Mouse (Mus musculus) midbrain, postnatal 0 days (tissue): ENCODE measurements at regions not wholly inside any gene's neighbourhood (a gene's known extent, or its start where the extent isn't known, plus 50 kb on each side); places are given as distances from the start of the nearest gene placed in this dataset.

Experiments used
- ATAC-seq: fragments of 200-750 bp; cut with Nextera tagmentation; 2 replicates; pipeline ENCODE4 v1.8.0; 2017; ENCODE audit warnings: moderate number of reproducible peaks, mild to moderate bottlenecking, moderate TSS enrichment, moderate library complexity; ENCODE audit not compliant: low FRiP score
- DNase-seq: peaks from one replicate; pipeline ENCODE4 v3.0.0-alpha.2; 2015; ENCODE audit warnings: low spot score
- H3K27ac ChIP-seq: fragments of 300-500 bp; sonication (generic); 2 replicates; pipeline ENCODE4 v1.5.1; 2014; ENCODE audit warnings: low read depth, mild to moderate bottlenecking, low read length, mixed read lengths
- H3K27me3 ChIP-seq: fragments of 300-500 bp; sonication (generic); 2 replicates; pipeline ENCODE4 v1.6.1; 2014; ENCODE audit warnings: low read length, control low read depth, mixed read lengths; ENCODE audit not compliant: insufficient read depth
- H3K36me3 ChIP-seq: fragments of 300-500 bp; sonication (generic); 2 replicates; pipeline ENCODE4 v1.6.1; 2014; ENCODE audit warnings: low read length, control low read depth, mixed read lengths; ENCODE audit not compliant: insufficient read depth
- H3K4me1 ChIP-seq: fragments of 300-500 bp; sonication (generic); 2 replicates; pipeline ENCODE4 v1.6.1; 2014; ENCODE audit warnings: mild to moderate bottlenecking, control low read depth, antibody characterized with exemption, low read length, mixed read lengths; ENCODE audit not compliant: insufficient read depth
- H3K4me2 ChIP-seq: fragments of 300-500 bp; sonication (generic); 2 replicates; pipeline ENCODE4 v1.6.1; 2014; ENCODE audit warnings: low read depth, mild to moderate bottlenecking, low read length, mixed read lengths; ENCODE audit not compliant: poor library complexity, severe bottlenecking
- H3K4me3 ChIP-seq: fragments of 300-500 bp; sonication (generic); 2 replicates; pipeline ENCODE4 v1.5.1; 2014; ENCODE audit warnings: low read depth, mild to moderate bottlenecking, low read length, moderate library complexity
- H3K9ac ChIP-seq: fragments of 300-500 bp; sonication (generic); replicated peaks from 2 replicates; pipeline ENCODE4 v1.6.1; 2014; ENCODE audit warnings: mild to moderate bottlenecking, low read length, moderate library complexity, mixed read lengths; ENCODE audit not compliant: poor library complexity, severe bottlenecking
- H3K9me3 ChIP-seq: fragments of 300-500 bp; sonication (generic); 2 replicates; pipeline ENCODE4 v1.6.1; 2016; ENCODE audit warnings: low read length, control low read depth
- CTCF ChIP-seq: IDR thresholded peaks from 2 replicates; pipeline ENCODE4 v1.5.1; 2016; ENCODE audit warnings: antibody characterized with exemption, mild to moderate bottlenecking
- WGBS: fragments of 180-500 bp; shearing (Covaris S2); extraction: QIAGEN DNeasy Blood & Tissue Kit; methylation state at CpG from one replicate; pipeline ENCODE4 v1.1.7; 2014; 5-methylcytosine and 5-hydroxymethylcytosine counted together

DNA sequence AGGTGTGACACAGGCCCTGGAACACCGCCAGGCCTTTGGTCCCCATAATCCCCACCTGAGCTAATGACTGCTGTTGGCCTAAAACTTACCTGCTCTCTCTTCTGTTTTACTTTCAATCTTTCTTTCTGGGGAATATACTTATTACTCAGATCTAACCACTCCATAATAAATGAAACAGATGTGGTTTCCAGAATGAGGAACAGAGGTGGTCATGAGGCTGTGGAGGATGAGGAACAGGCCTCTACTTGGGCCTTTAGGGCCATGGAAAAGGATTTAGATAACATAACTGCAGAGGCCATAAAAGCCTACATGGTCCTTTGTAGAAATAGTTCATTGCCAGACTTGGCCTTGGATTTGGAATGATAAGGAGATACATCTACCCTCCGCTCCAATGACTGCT is 74.1 kb downstream of the B3gnt5 start:
- DNase-seq (no peak), ATAC-seq (no peak)
- Histone ChIP-seq H3K27ac (no peak overlapping the region), H3K36me3 (no peaks in the 10 kb centered on the region), H3K4me3 (no peak overlapping the region), H3K27me3 (no peaks in the 10 kb centered on the region), H3K9me3 (no peaks in the 10 kb centered on the region), H3K9ac (no peak overlapping the region), H3K4me1 (no peaks in the 10 kb centered on the region), H3K4me2 (no peak overlapping the region)
- WGBS: 100% methylated on average over 2 of the region's 2 CpGs
- TF ChIP-seq CTCF: no peak

DNA sequence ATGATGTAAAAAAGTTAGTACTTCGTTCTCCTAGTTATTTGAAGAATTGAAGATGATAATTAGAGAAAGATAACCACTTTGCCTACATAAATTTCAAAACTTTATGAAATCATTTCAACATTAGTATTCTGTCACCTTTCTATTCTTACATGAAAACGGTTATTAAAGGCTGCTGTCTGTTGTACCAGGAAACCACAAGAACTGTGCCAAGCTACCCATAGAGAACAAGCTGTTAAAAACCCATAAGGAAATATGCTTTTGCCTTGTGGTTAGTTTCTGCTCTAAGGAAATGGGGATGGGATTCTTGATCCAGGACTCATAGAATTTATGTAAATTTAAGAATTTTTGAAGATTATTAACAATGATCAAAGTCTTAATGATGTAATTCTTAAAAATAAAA is 74.7 kb downstream of the B3gnt5 start:
- H3K36me3 ChIP-seq: no peaks in the 10 kb centered on the region
- DNase-seq (no peak), ATAC-seq (no peak)
- no peak overlapping the region for H3K9ac ChIP-seq
- no peaks in the 10 kb centered on the region for H3K4me1 ChIP-seq
- H3K27ac ChIP-seq: no peak overlapping the region
- no peaks in the 10 kb centered on the region for H3K9me3 ChIP-seq
- no peak for TF ChIP-seq CTCF
- 80% methylated on average over 2 of the region's 2 CpGs for WGBS
- no peaks in the 10 kb centered on the region for H3K27me3 ChIP-seq
- no peak overlapping the region for H3K4me2 ChIP-seq
- H3K4me3 ChIP-seq: no peak overlapping the region

DNA sequence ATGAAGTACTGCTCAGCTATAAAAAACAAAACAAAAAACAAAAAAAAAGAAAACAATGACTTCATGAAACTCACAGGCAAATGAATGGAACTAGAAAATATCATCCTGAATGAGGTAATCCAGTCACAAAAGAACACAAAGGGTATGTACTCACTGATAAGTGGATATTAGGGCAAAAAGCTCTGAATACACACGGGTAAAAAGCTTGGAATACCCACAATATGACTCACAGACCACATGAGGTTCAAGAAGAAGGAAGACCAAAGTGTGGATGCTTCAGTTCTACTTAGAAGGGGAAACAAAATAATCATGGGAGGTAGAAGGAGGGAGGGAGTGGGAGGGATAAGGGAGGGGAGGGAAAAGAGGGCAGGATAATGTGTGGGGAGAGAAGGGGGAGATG is 79.8 kb downstream of the B3gnt5 start:
- H3K27me3 ChIP-seq: no peaks in the 10 kb centered on the region
- DNase-seq: no peak
- no peak overlapping the region for H3K4me2 ChIP-seq
- H3K36me3 ChIP-seq: no peaks in the 10 kb centered on the region
- H3K4me3 ChIP-seq: no peak overlapping the region
- no peaks in the 10 kb centered on the region for H3K4me1 ChIP-seq
- ATAC-seq: no peak
- TF ChIP-seq CTCF: no peak
- WGBS: 35% methylated on average over 1 of the region's 1 CpGs
- no peak overlapping the region for H3K27ac ChIP-seq
- H3K9me3 ChIP-seq: no peaks in the 10 kb centered on the region
- H3K9ac ChIP-seq: no peak overlapping the region

DNA sequence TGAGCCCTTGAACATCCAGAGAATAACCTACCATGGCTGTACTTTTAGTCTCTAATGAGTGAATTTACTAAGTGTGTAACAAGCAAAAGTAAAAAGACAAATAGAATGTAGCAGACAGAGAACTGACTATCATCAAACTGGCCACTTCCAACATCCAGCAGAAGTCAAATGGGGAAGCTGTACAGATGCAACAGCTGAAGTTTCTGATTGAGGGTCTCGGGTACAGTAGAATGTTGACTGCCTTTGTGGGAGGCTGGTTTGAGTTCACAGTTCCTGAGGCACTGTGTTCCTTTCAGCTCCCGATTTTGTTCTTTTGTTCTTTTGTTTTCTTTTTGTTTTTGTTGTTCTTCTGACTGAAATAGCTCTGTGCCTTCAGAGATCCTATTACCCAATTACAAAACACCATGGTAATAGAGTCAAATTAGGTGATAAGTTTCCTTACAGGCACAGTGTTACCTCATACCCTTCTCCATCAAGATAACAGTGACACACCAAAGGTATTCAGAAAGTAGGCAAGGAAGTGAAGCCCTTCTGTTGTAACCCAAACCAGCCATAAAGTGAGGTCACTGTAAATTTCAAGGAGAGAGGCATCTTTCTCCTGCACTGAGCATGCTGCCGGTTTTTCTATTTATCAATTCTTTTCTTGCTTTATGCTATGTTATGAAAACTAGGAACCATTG is 82.5 kb downstream of the B3gnt5 start:
- no peak overlapping the region for H3K9ac ChIP-seq
- no peaks in the 10 kb centered on the region for H3K36me3 ChIP-seq
- H3K4me3 ChIP-seq: no peak overlapping the region
- DNase-seq: no peak
- no peak overlapping the region for H3K27ac ChIP-seq
- H3K9me3 ChIP-seq: no peaks in the 10 kb centered on the region
- no peak for TF ChIP-seq CTCF
- H3K4me1 ChIP-seq: no peaks in the 10 kb centered on the region
- ATAC-seq: no peak
- WGBS: 70% methylated on average over 3 of the region's 3 CpGs
- no peak overlapping the region for H3K4me2 ChIP-seq
- no peaks in the 10 kb centered on the region for H3K27me3 ChIP-seq

DNA sequence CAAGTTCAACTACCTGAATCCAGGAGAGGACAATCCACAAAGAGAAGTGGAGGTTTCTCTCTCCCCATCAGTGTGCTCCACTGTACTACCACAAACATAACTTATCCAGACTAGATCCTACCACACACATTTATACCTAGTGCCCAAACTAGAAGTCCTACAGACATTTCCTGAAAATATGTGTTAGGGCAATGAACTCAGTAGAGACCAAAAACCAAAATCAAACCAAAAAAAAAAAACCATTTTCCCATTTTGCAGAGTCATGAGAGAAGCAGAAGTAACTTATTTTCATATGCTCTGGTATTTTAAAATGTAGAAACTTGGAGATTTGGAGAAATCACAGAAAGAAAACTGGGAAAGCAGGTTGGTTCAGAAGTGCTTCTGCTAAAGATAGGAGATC is 83.7 kb downstream of the B3gnt5 start:
- Histone ChIP-seq H3K4me3 (no peak overlapping the region), H3K4me1 (no peaks in the 10 kb centered on the region), H3K9me3 (no peaks in the 10 kb centered on the region), H3K27me3 (no peaks in the 10 kb centered on the region), H3K36me3 (no peaks in the 10 kb centered on the region), H3K9ac (no peak overlapping the region), H3K4me2 (no peak overlapping the region), H3K27ac (no peak overlapping the region)
- ATAC-seq: no peak
- DNase-seq: no peak
- no peak for TF ChIP-seq CTCF

DNA sequence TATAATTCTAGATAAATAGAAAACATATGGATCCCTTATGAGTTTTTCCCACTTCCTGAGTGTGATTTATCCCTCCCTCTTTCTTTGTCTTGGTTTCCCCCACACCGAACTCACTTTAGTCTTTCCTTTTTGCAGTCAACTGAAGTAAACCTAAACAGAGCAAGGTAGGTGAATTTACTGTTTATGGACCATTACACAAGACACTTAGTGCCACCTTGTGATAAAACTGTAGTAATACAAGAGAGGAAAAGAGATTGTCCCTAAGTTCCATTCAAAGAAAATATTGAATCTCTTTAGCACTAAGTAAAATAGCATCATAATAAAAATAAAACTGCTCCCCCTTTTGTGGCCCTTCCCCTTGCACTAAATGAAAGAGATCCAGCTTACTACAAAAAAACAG is 88.4 kb downstream of the B3gnt5 start:
- H3K9ac ChIP-seq: no peak overlapping the region
- WGBS: 43% methylated on average over 1 of the region's 1 CpGs
- ATAC-seq: no peak
- no peaks in the 10 kb centered on the region for H3K27me3 ChIP-seq
- H3K36me3 ChIP-seq: no peaks in the 10 kb centered on the region
- no peaks in the 10 kb centered on the region for H3K9me3 ChIP-seq
- no peak overlapping the region for H3K4me3 ChIP-seq
- DNase-seq: peak; percentile 46
- no peaks in the 10 kb centered on the region for H3K4me1 ChIP-seq
- no peak overlapping the region for H3K4me2 ChIP-seq
- TF ChIP-seq CTCF: peak; percentile 77
- H3K27ac ChIP-seq: no peak overlapping the region
